Mouse (Mus musculus) kidney, embryonic 15.5 days (tissue): ENCODE measurements around the gene Slain1. TPM values are rescaled to one million over a fixed set of nuclear protein-coding genes. Genes with fewer than 3 reads are reported as not detected.

ENCODE experiments used
- ATAC-seq: fragments of 200-750 bp; cut with Nextera tagmentation; replicated peaks from 2 replicates; pipeline ENCODE4 v1.8.0; 2017; ENCODE audit warnings: moderate TSS enrichment; ENCODE audit not compliant: low FRiP score
- H3K27ac ChIP-seq: fragments of 300-500 bp; sonication (generic); 2 replicates; pipeline ENCODE4 v1.5.1; 2015; ENCODE audit warnings: mild to moderate bottlenecking, inconsistent platforms
- H3K27me3 ChIP-seq: fragments of 300-500 bp; sonication (generic); 2 replicates; pipeline ENCODE4 v1.6.1; 2015; ENCODE audit warnings: inconsistent platforms
- H3K36me3 ChIP-seq: fragments of 300-500 bp; sonication (generic); 2 replicates; pipeline ENCODE4 v1.6.1; 2015; ENCODE audit warnings: inconsistent platforms
- H3K4me1 ChIP-seq: fragments of 300-500 bp; sonication (generic); 2 replicates; pipeline ENCODE4 v1.6.1; 2015; ENCODE audit warnings: inconsistent platforms
- H3K4me2 ChIP-seq: fragments of 300-500 bp; sonication (generic); 2 replicates; pipeline ENCODE4 v1.6.1; 2015; ENCODE audit warnings: moderate library complexity, mild to moderate bottlenecking, inconsistent platforms
- H3K4me3 ChIP-seq: fragments of 300-500 bp; sonication (generic); replicated peaks from 2 replicates; pipeline ENCODE4 v1.5.1; 2015; ENCODE audit warnings: mild to moderate bottlenecking, inconsistent platforms
- H3K9ac ChIP-seq: fragments of 300-500 bp; sonication (generic); 2 replicates; pipeline ENCODE4 v1.6.1; 2015; ENCODE audit warnings: mild to moderate bottlenecking, inconsistent platforms
- H3K9me3 ChIP-seq: fragments of 300-500 bp; sonication (generic); replicated peaks from 2 replicates; pipeline ENCODE4 v1.6.1; 2016; ENCODE audit warnings: inconsistent platforms
- WGBS: fragments of 180-500 bp; shearing (Covaris S2); methylation state at CpG from one replicate; pipeline ENCODE4 v1.1.7; 2015; ENCODE audit warnings: mixed read lengths; 5-methylcytosine and 5-hydroxymethylcytosine counted together
- polyA plus RNA-seq: library from polyadenylated mRNA; unstranded; fragments of >200 nt; fragmentation: Nextera tagmentation; extraction: Ambion mirVana; gene quantifications from 2 replicates; pipeline ENCODE4 v1.2.1, GENCODE M21; 2015

The Slain1 gene
- 2.9 TPM in 2 replicates for polyA plus RNA-seq

GRCm38 (mm10) chr14:103649896-103650334 is at the start of gene Slain1:
Gene Slain1, plus strand, starts transcription at chr14:103650228.
- ATAC-seq: peak; percentile 98
- peak within 1 kb of the TSS; percentile 90 for H3K27ac ChIP-seq
- H3K9me3 ChIP-seq: no peaks in the 10 kb centered on the region
- WGBS: under 1% methylated on average over 32 of the region's 32 CpGs
- no peaks in the 10 kb centered on the region for H3K36me3 ChIP-seq
- H3K4me1 ChIP-seq: peaks cover 23% of the 10 kb centered on the region
- H3K27me3 ChIP-seq: peaks cover 38% of the 10 kb centered on the region
- peak within 1 kb of the TSS; percentile 75 for H3K4me3 ChIP-seq
- peak within 1 kb of the TSS; percentile 62 for H3K9ac ChIP-seq
- H3K4me2 ChIP-seq: peak within 1 kb of the TSS; percentile 95

DNA sequence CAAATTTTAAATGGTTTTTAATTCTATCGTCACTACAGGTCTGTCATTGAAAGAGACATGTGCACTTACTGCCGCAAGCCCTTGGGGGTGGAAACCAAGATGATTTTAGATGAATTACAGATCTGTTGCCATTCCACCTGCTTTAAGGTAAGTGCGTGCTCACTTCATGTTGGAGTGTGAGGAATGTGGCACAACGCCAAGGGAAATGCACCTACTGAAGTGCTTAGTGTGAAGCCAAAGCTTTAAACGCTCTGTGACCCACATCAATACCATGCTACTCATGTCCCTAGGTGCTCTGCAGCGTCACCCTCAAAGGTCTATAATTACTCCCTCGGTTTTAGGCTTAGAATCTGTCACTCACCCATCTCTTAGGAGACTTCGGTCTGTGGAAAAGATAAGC is 42.0 kb upstream of the Slain1 start:
- H3K4me1 ChIP-seq: no peaks in the 10 kb centered on the region
- H3K9ac ChIP-seq: no peak overlapping the region
- H3K27me3 ChIP-seq: no peaks in the 10 kb centered on the region
- WGBS: 81% methylated on average over 8 of the region's 8 CpGs
- H3K36me3 ChIP-seq: no peaks in the 10 kb centered on the region
- no peak for ATAC-seq
- no peak overlapping the region for H3K4me2 ChIP-seq
- H3K9me3 ChIP-seq: no peaks in the 10 kb centered on the region
- H3K4me3 ChIP-seq: no peak overlapping the region
- H3K27ac ChIP-seq: no peak overlapping the region

DNA sequence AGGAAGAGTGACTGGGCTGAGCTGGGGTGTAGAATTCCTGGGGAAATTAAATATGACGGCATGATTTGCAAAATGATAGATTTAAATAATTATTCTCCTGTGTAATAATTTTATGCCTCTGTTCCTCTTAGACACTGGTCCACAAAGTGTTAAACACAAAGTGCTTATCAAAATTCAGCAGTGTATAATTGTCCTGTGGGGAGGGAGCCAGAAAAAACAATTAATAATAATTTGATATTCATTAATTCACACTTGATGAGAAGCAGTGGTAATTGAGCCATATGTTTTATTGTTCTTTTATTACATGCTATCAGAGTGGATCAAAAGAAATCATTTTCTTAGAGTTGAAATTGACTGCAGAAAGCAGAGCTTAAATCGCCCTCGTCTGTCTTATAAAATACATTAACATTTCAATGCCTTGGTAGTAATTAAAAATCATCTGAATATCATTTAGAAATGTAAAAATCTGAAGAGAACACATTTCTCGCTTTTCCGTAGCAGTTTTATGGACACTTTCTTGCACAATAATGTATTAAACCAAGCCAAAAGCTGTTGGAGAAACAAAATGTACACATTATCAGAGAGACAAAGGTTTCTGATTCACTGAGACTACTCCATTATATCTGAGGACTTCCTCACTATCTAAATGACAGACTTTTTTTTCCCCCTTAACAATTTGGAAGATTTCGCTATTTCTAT is 36.3 kb upstream of the Slain1 start:
- Histone ChIP-seq H3K9me3 (no peaks in the 10 kb centered on the region), H3K4me1 (no peaks in the 10 kb centered on the region), H3K4me2 (no peak overlapping the region), H3K27me3 (no peaks in the 10 kb centered on the region), H3K4me3 (no peak overlapping the region), H3K36me3 (no peaks in the 10 kb centered on the region), H3K27ac (no peak overlapping the region), H3K9ac (no peak overlapping the region)
- ATAC-seq: no peak
- WGBS: 84% methylated on average over 6 of the region's 6 CpGs

DNA sequence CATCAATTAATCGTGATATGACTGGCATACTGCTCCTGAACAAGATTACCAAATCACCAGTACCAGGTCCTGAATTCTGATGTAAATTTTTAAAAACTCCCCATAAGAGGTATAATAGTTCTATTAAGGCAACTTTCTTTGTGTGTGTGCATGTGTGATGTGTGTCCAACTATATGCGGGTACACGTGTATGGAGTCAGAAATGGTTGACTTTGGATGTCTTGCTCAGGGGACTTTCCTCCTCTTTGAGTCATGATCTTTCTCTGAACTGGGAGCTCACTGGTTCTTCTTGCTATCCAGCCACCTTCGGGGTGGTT is 35.8 kb upstream of the Slain1 start:
- Histone ChIP-seq H3K4me1 (no peaks in the 10 kb centered on the region), H3K27me3 (no peaks in the 10 kb centered on the region), H3K4me2 (no peak overlapping the region), H3K27ac (no peak overlapping the region), H3K36me3 (no peaks in the 10 kb centered on the region), H3K9me3 (no peaks in the 10 kb centered on the region), H3K9ac (no peak overlapping the region), H3K4me3 (no peak overlapping the region)
- 95% methylated on average over 4 of the region's 4 CpGs for whole genome bisulfite sequencing
- ATAC-seq: no peak

DNA sequence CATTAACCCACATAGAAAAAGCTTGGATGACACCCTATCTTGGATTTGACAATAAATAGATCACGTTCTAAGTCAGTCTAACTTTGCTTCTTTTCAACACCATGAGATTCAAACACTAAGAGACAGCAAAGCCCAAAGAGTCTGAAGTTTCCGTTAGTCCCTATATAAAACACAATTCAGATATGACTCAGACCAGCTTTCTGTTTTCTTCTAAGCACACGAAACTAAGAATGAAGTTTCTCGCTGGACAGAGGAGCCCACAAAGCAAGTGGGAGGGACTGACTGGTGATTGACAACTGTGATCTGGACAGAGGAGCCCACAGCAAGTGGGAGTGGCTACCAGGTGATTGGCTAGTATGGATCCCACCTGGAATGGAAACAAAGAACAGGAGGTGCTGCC is 30.3 kb upstream of the Slain1 start:
- Histone ChIP-seq H3K9me3 (no peaks in the 10 kb centered on the region), H3K27ac (no peak overlapping the region), H3K36me3 (no peaks in the 10 kb centered on the region), H3K4me3 (no peak overlapping the region), H3K9ac (no peak overlapping the region), H3K4me2 (no peak overlapping the region), H3K4me1 (no peaks in the 10 kb centered on the region), H3K27me3 (no peaks in the 10 kb centered on the region)
- ATAC-seq: no peak
- whole genome bisulfite sequencing: 95% methylated on average over 4 of the region's 4 CpGs

DNA sequence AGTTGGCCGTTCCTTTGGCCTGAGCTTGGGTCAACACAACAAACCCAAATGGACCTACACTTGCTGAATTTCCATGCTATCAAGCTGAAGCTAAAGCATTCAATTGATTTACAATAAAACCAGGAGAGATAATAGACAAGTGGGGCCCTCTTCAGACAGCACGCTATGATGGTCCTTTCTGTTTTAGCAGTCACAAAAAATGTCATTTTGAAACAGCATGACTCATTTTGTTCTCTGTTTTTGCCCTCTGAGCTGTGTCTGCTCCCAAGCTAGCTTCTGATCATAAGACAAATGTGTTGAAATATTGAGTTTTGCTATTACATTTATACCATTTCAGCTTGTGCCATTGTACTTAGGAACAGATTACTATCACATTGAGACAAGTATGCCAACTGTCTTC is 28.8 kb upstream of the Slain1 start:
- H3K4me2 ChIP-seq: no peak overlapping the region
- no peak overlapping the region for H3K27ac ChIP-seq
- 88% methylated on average over 2 of the region's 2 CpGs for WGBS
- H3K36me3 ChIP-seq: no peaks in the 10 kb centered on the region
- no peak for ATAC-seq
- no peaks in the 10 kb centered on the region for H3K9me3 ChIP-seq
- no peaks in the 10 kb centered on the region for H3K4me1 ChIP-seq
- no peak overlapping the region for H3K4me3 ChIP-seq
- no peak overlapping the region for H3K9ac ChIP-seq
- H3K27me3 ChIP-seq: no peaks in the 10 kb centered on the region

DNA sequence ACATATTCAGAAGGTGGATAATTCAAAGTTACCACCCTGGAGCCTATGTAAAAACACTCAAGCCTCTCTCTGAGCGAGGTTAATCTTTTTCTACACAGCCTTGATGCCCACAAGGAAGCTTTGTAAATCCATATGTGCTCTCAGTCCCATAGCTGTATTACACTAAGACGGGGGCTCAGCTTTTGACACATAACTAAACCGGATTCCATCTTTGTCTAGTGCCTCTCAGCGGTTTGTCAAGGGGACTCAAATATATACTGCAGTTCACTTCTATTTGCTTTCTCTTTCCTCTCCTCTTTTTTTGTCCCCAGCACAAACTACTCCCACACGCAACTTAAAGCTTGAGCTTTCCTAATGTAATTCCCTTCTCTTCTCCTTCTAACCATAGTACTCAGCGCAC is 23.9 kb upstream of the Slain1 start:
- no peak overlapping the region for H3K27ac ChIP-seq
- no peaks in the 10 kb centered on the region for H3K4me1 ChIP-seq
- H3K4me3 ChIP-seq: no peak overlapping the region
- no peak overlapping the region for H3K9ac ChIP-seq
- H3K9me3 ChIP-seq: no peaks in the 10 kb centered on the region
- no peaks in the 10 kb centered on the region for H3K27me3 ChIP-seq
- H3K36me3 ChIP-seq: no peaks in the 10 kb centered on the region
- ATAC-seq: no peak
- H3K4me2 ChIP-seq: no peak overlapping the region
- WGBS: 83% methylated on average over 6 of the region's 6 CpGs

DNA sequence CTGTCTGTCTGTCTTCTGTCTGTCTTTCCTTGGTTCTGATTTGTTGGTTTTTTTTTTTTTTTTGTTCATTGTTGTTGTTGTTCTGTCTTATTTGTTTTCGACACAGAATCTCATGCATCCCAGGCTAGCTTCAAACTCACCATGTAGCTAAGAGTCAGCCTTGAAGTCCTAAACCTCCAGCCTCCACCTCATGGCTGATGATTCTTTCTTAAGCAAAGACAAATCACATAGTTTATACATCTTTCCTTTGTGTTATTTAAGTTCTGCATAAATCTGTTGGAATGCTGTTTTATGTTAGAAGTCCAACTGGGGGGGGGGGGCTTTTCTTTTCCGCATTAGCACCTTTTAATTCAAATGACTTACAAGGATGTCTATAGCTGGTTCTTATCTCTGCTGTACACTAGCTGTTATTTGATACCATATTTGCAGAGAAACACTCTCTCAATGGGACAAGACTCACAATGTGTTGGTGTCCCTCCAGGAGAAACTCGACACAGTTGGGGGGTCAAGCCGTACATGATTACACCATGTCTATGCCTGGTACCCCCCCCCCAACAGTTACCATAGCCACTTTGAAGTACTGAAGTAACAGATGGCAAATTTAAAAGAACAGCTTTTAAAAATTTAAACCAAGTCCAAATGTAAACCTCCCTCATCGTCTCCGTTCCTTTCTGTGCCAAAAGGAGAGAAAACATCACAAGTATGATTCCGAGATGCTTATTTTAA is 20.2 kb upstream of the Slain1 start:
- no peak overlapping the region for H3K4me2 ChIP-seq
- H3K4me3 ChIP-seq: no peak overlapping the region
- no peak overlapping the region for H3K9ac ChIP-seq
- H3K36me3 ChIP-seq: no peaks in the 10 kb centered on the region
- no peaks in the 10 kb centered on the region for H3K27me3 ChIP-seq
- no peaks in the 10 kb centered on the region for H3K9me3 ChIP-seq
- WGBS: 83% methylated on average over 7 of the region's 7 CpGs
- no peak for ATAC-seq
- H3K27ac ChIP-seq: no peak overlapping the region
- no peaks in the 10 kb centered on the region for H3K4me1 ChIP-seq

GRCm38 (mm10) chr14:103630545-103630944 is 19.5 kb upstream of the Slain1 start:
- no peaks in the 10 kb centered on the region for H3K4me1 ChIP-seq
- H3K9ac ChIP-seq: no peak overlapping the region
- WGBS: 82% methylated on average over 8 of the region's 8 CpGs
- no peak overlapping the region for H3K4me3 ChIP-seq
- no peak overlapping the region for H3K4me2 ChIP-seq
- H3K36me3 ChIP-seq: no peaks in the 10 kb centered on the region
- no peak for ATAC-seq
- H3K27ac ChIP-seq: no peak overlapping the region
- no peaks in the 10 kb centered on the region for H3K9me3 ChIP-seq
- no peaks in the 10 kb centered on the region for H3K27me3 ChIP-seq

DNA sequence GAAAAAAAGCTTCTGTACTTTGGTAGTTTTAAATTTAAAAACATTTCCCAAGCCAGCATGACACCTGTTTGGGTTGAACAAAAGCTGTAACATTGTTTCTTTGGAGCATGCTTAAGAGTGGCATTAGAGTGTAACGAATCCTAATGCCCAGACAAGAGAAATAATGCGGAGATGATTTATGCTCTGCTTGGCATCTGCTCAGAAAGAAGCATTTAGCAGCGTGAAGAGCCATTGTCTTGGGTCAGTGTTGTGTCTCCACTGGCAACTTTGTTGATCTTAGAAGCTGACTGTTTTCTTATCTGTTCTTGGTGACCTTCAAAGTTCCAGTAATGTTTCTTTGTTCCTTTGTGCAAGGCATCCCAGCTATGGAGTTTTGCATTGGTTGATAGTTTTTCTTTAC is 6.1 kb upstream of the Slain1 start:
- Histone ChIP-seq H3K9me3 (no peaks in the 10 kb centered on the region), H3K9ac (no peak overlapping the region), H3K27ac (no peak overlapping the region), H3K4me2 (no peak overlapping the region), H3K27me3 (peaks cover 9% of the 10 kb centered on the region; the same call in 1 of the 2 replicates), H3K36me3 (no peaks in the 10 kb centered on the region), H3K4me3 (no peak overlapping the region), H3K4me1 (0 out of 2 replicates have a peak, but pooled peaks cover 3% of the 10 kb centered on the region)
- no peak for ATAC-seq
- WGBS: 58% methylated on average over 3 of the region's 3 CpGs

- 87% methylated on average over 2 of the region's 2 CpGs for WGBS
- Histone ChIP-seq H3K4me3 (no peak overlapping the region), H3K27ac (no peak overlapping the region), H3K4me2 (no peak overlapping the region), H3K36me3 (no peaks in the 10 kb centered on the region), H3K4me1 (peaks cover 23% of the 10 kb centered on the region), H3K27me3 (peaks cover 38% of the 10 kb centered on the region), H3K9me3 (no peaks in the 10 kb centered on the region), H3K9ac (no peak overlapping the region)
- ATAC-seq: no peak
Observed at GRCm38 (mm10) chr14:103647981-103648380, 2.0 kb upstream of the Slain1 start.

DNA sequence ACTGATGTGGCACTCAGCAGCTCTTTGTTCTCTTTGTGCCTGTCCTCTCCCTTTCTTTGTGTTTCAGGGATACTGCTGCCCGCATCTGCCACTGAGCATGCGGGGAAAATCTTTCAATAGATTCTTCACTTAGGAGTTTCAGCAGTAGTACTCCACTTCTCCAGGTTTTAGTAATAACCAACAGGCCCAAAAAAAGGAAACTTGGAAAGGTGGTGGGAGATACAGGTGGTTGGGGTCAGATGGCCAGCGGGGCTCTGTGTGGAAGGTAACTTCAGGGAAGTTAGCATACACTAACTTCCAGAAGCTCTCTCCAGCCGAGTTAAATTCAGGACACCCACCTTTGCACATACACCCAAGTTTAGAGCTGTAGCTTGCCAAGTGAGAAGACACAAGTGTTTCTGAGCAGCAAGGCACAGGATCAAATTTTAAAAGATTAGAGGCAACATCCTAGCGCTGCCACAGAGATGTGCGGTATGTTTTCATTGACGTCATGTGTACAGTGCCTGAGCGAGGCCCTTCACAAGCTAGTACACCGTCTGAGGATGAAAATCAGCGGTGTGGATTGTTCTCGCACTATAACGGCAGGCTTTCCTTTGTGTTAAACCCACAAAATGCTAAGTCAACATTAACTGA is 1.3 kb upstream of the Slain1 start:
- Histone ChIP-seq H3K27me3 (peaks cover 38% of the 10 kb centered on the region), H3K4me3 (0 out of 2 replicates have a peak overlapping the region, but pooled peaks have one; percentile 0), H3K9ac (no peak overlapping the region), H3K27ac (no peak overlapping the region), H3K9me3 (no peaks in the 10 kb centered on the region), H3K36me3 (no peaks in the 10 kb centered on the region), H3K4me2 (peak overlapping the region; percentile 95), H3K4me1 (peaks cover 23% of the 10 kb centered on the region)
- ATAC-seq: no peak
- WGBS: 43% methylated on average over 12 of the region's 12 CpGs
